Mouse (Mus musculus) olfactory bulb, adult 2 months (tissue): Measurements from ENCODE around the gene Dgat2.

Experiments
- CTCF ChIP-seq: fragments of 200-500 bp; IDR thresholded peaks from 2 replicates; pipeline ENCODE4 v1.5.1; 2012; ENCODE audit warnings: low read depth, mild to moderate bottlenecking, low read length, moderate library complexity; ENCODE audit not compliant: insufficient read depth
- POLR2A ChIP-seq: fragments of 200-500 bp; IDR thresholded peaks from 2 replicates; pipeline ENCODE4 v1.6.1; 2012; ENCODE audit warnings: mild to moderate bottlenecking, low read depth, low read length, moderate library complexity; ENCODE audit not compliant: insufficient read depth

DNA sequence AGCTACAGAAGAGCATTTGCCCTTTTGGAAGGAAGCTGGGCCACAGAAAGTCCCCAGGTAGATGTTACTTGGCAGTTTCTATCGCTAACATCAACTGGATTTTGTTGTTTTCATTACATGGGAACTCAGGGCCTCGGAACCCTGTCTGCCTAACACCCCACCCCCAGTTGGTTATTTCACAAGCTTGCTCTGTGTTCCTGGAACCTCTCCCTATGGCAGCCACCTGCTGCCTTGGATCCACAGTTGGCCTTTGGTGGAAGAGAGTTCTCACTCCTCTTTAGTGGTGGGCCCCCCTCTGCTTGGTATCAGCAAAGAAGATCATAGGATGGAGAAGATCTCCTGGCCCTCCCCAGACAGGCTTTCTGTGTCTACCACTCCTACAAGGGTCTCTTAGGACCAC, 16.3 kb upstream of the Dgat2 start:
- TF ChIP-seq CTCF (no peak), POLR2A (no peak)
